In the genomic region with DNA sequence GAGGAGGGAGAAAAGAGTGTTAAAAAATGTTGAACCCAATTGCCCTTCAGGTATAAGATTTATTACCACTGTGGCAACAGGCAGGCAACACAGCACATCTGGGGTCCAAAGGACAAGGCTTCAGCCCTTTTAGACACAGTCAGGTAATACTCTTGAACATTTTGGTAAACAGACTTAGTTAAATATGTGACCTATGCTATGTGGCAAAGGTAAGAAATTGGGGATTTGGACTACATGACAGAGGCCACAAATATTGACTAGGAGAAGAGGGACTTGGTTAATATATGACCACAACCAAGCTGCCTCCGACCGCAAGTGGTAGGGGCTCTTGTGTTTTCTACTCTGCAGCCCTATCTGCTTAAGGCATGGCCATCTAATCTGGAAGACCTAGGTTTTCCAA, we compare ENCODE assay signal across 20 mouse cellular contexts. TPM values are rescaled to one million over a fixed set of nuclear protein-coding genes. Genes with fewer than 3 reads are reported as not detected.
DNase-seq lines count a peak whose midpoint lies in the region; ATAC-seq and TF ChIP-seq lines count a peak whose summit lies in the region.
"Had no signal": no experiment of that assay in that cellular context is flagged by ENCODE, and none has a peak within 500 bp of the region (broad histone marks: within the 10 kb centered on the region; RNA-seq: fewer than 3 reads in every experiment).

No protein-coding gene starts in this region.

- 93% methylated on average over 2 of the region's 2 CpGs for WGBS in forebrain, embryonic 11.5 days
- 95% methylated on average over 2 of the region's 2 CpGs for WGBS in forebrain, embryonic 14.5 days
- 91% methylated on average over 2 of the region's 2 CpGs for WGBS in kidney, embryonic 14.5 days
- 72% methylated on average over 2 of the region's 2 CpGs for WGBS in liver, embryonic 13.5 days (ENCODE audit: insufficient replicate concordance)
- 72% methylated on average over 2 of the region's 2 CpGs for WGBS in liver, postnatal 0 days (ENCODE audit: insufficient replicate concordance)

- no peak overlapping the region for H3K4me3 ChIP-seq in forebrain, embryonic 11.5 days (ENCODE audit: low read depth, low read length)
- H3K4me3 ChIP-seq in forebrain, embryonic 14.5 days (ENCODE audit: low read depth, low read length) = no peak overlapping the region
- no peak overlapping the region for H3K4me3 ChIP-seq in kidney, embryonic 14.5 days (ENCODE audit: low read length)
- no peak overlapping the region for H3K4me3 ChIP-seq in liver, embryonic 13.5 days (replicated peaks)
- no peak overlapping the region for H3K4me3 ChIP-seq in liver, postnatal 0 days (ENCODE audit: low read depth, low read length)
- H3K4me3 ChIP-seq: embryonic facial prominence, embryonic 10.5 days; forebrain, embryonic 15.5 days; heart, embryonic 12.5 days; hindbrain, embryonic 10.5 days had no signal

- TF ChIP-seq EP300 in liver, postnatal 0 days (IDR thresholded peaks at IDR 0.05; ENCODE audit: low read depth) = peak; percentile 61

- no peak overlapping the region for H3K9ac ChIP-seq in forebrain, embryonic 11.5 days (ENCODE audit: low read length)
- H3K9ac ChIP-seq in forebrain, embryonic 14.5 days (ENCODE audit: low read length) = no peak overlapping the region
- no peak overlapping the region for H3K9ac ChIP-seq in kidney, embryonic 14.5 days (ENCODE audit: low read depth, low read length)
- H3K9ac ChIP-seq in liver, embryonic 13.5 days = no peak overlapping the region
- no peak overlapping the region for H3K9ac ChIP-seq in liver, postnatal 0 days (replicated peaks)
- H3K9ac ChIP-seq: forebrain, embryonic 15.5 days; heart, embryonic 12.5 days had no signal

- TF ChIP-seq CTCF in liver, postnatal 0 days (IDR thresholded peaks at IDR 0.05; ENCODE audit: low read depth) = no peak

- no peaks in the 10 kb centered on the region for H3K9me3 ChIP-seq in forebrain, embryonic 11.5 days (ENCODE audit: control insufficient read depth, low read length)
- H3K9me3 ChIP-seq in forebrain, embryonic 14.5 days (replicated peaks; ENCODE audit: control insufficient read depth, low read length) = peaks cover 5% of the 10 kb centered on the region; the same call in 1 of the 2 replicates
- peaks cover 5% of the 10 kb centered on the region; the same call in 1 of the 2 replicates for H3K9me3 ChIP-seq in kidney, embryonic 14.5 days (ENCODE audit: control insufficient read depth, low read length)
- no peaks in the 10 kb centered on the region for H3K9me3 ChIP-seq in liver, embryonic 13.5 days (replicated peaks)
- no peaks in the 10 kb centered on the region for H3K9me3 ChIP-seq in liver, postnatal 0 days (ENCODE audit: low read length)
- H3K9me3 ChIP-seq: forebrain, embryonic 15.5 days had no signal

- DNase-seq in forebrain, embryonic 11.5 days (ENCODE audit: low spot score) = peak; percentile 14
- DNase-seq in forebrain, embryonic 14.5 days (ENCODE audit: low spot score) = no peak
- DNase-seq in kidney, adult 8-10 months = peak; percentile 28 to 30
- DNase-seq in liver, embryonic 13.5 days = no peak
- DNase-seq in liver, postnatal 0 days = peak; percentile 19
- no peak for DNase-seq in spleen, postnatal 14 days (ENCODE audit: low spot score in 2 of 2)
- DNase-seq: adrenal gland, adult 8-10 months; adrenal gland, postnatal 36 days; B cell, adult 2 months; cerebellum, adult 2 months; cerebellum, postnatal 10 days; heart, adult 18-20 months had no signal

- no peak overlapping the region for H3K4me2 ChIP-seq in forebrain, embryonic 11.5 days (ENCODE audit: low read depth, low read length, severe bottlenecking)
- no peak overlapping the region for H3K4me2 ChIP-seq in forebrain, embryonic 14.5 days (ENCODE audit: low read length)
- no peak overlapping the region for H3K4me2 ChIP-seq in kidney, embryonic 14.5 days (replicated peaks; ENCODE audit: low read depth, low read length)
- no peak overlapping the region for H3K4me2 ChIP-seq in liver, embryonic 13.5 days
- peak overlapping the region; percentile 56 for H3K4me2 ChIP-seq in liver, postnatal 0 days (ENCODE audit: low read depth, low read length)
- H3K4me2 ChIP-seq: forebrain, embryonic 15.5 days; heart, embryonic 12.5 days had no signal

- H3K4me1 ChIP-seq in forebrain, embryonic 11.5 days (replicated peaks; ENCODE audit: control insufficient read depth, insufficient read depth, low read length) = no peaks in the 10 kb centered on the region
- H3K4me1 ChIP-seq in forebrain, embryonic 14.5 days (ENCODE audit: control insufficient read depth, insufficient read depth, low read length) = no peaks in the 10 kb centered on the region
- no peaks in the 10 kb centered on the region for H3K4me1 ChIP-seq in kidney, embryonic 14.5 days (ENCODE audit: control insufficient read depth, insufficient read depth, low read length)
- H3K4me1 ChIP-seq in liver, embryonic 13.5 days (replicated peaks) = no peaks in the 10 kb centered on the region; the same call in 1 of the 2 replicates
- peaks cover 3% of the 10 kb centered on the region; the same call in 1 of the 2 replicates for H3K4me1 ChIP-seq in liver, postnatal 0 days (ENCODE audit: insufficient read depth)
- H3K4me1 ChIP-seq: embryonic facial prominence, embryonic 10.5 days; forebrain, embryonic 15.5 days; heart, embryonic 12.5 days; hindbrain, embryonic 10.5 days had no signal

- H3K27me3 ChIP-seq in forebrain, embryonic 11.5 days (ENCODE audit: control insufficient read depth, insufficient read depth, low read length) = no peaks in the 10 kb centered on the region
- H3K27me3 ChIP-seq in forebrain, embryonic 14.5 days (replicated peaks; ENCODE audit: control insufficient read depth, insufficient read depth, low read length) = no peaks in the 10 kb centered on the region
- no peaks in the 10 kb centered on the region for H3K27me3 ChIP-seq in kidney, embryonic 14.5 days (ENCODE audit: control insufficient read depth, insufficient read depth, low read length)
- no peaks in the 10 kb centered on the region for H3K27me3 ChIP-seq in liver, embryonic 13.5 days
- H3K27me3 ChIP-seq in liver, postnatal 0 days (ENCODE audit: insufficient read depth, low read length) = no peaks in the 10 kb centered on the region
- H3K27me3 ChIP-seq: forebrain, embryonic 15.5 days; heart, embryonic 12.5 days had no signal

- H3K36me3 ChIP-seq in forebrain, embryonic 11.5 days (ENCODE audit: control insufficient read depth, insufficient read depth, low read length) = no peaks in the 10 kb centered on the region
- H3K36me3 ChIP-seq in forebrain, embryonic 14.5 days (ENCODE audit: control insufficient read depth, insufficient read depth, low read length) = no peaks in the 10 kb centered on the region
- no peaks in the 10 kb centered on the region for H3K36me3 ChIP-seq in kidney, embryonic 14.5 days (ENCODE audit: control insufficient read depth, insufficient read depth, low read length)
- no peaks in the 10 kb centered on the region for H3K36me3 ChIP-seq in liver, embryonic 13.5 days
- no peaks in the 10 kb centered on the region for H3K36me3 ChIP-seq in liver, postnatal 0 days (replicated peaks; ENCODE audit: insufficient read depth, low read length)
- H3K36me3 ChIP-seq: embryonic facial prominence, embryonic 10.5 days; forebrain, embryonic 15.5 days; G1E; heart, embryonic 12.5 days; hindbrain, embryonic 10.5 days had no signal

- H3K27ac ChIP-seq in forebrain, embryonic 11.5 days (ENCODE audit: low read depth, low read length) = no peak overlapping the region
- H3K27ac ChIP-seq in forebrain, embryonic 14.5 days (ENCODE audit: low read depth, low read length) = no peak overlapping the region
- H3K27ac ChIP-seq in kidney, embryonic 14.5 days (ENCODE audit: low read depth, low read length) = no peak overlapping the region
- H3K27ac ChIP-seq in liver, embryonic 13.5 days = no peak overlapping the region; the same call in 1 of the 2 replicates
- peak overlapping the region; percentile 89 for H3K27ac ChIP-seq in liver, postnatal 0 days (ENCODE audit: low read depth)
- H3K27ac ChIP-seq: embryonic facial prominence, embryonic 10.5 days; forebrain, embryonic 15.5 days; hindbrain, embryonic 10.5 days had no signal

- ATAC-seq in forebrain, embryonic 11.5 days (replicated peaks; ENCODE audit: low FRiP score) = no peak
- ATAC-seq in forebrain, embryonic 14.5 days = no peak
- ATAC-seq in kidney, embryonic 14.5 days (ENCODE audit: low FRiP score, low TSS enrichment) = no peak
- ATAC-seq in liver, embryonic 13.5 days (ENCODE audit: low read depth) = peak; percentile 63; the same call in 1 of the 2 replicates
- peak; percentile 96 for ATAC-seq in liver, postnatal 0 days
- ATAC-seq: CD4-positive, CD25-positive, alpha-beta regulatory T cell, adult 4 months; forebrain, embryonic 15.5 days had no signal

RNA-seq across cellular contexts. Expression of a gene that starts 5.3 kb away (rescaled TPM):
- not detected in 2 replicates for polyA plus RNA-seq in forebrain, embryonic 11.5 days (2014; fragmentation: Nextera tagmentation; extraction: Ambion mirVana)
- polyA plus RNA-seq in forebrain, embryonic 14.5 days (2014; fragmentation: Nextera tagmentation; extraction: Ambion mirVana) = not detected in 2 replicates
- not detected in 2 replicates for polyA plus RNA-seq in kidney, embryonic 14.5 days (2014; fragmentation: Nextera tagmentation; extraction: Ambion mirVana)
- polyA plus RNA-seq in liver, embryonic 13.5 days (2015; fragmentation: Nextera tagmentation; extraction: Ambion mirVana) = not detected in 2 replicates
- 0.08 TPM in 2 replicates for polyA plus RNA-seq in liver, postnatal 0 days (2015; fragmentation: Nextera tagmentation; extraction: Ambion mirVana)
- polyA plus RNA-seq: CD4-positive, CD25-positive, alpha-beta regulatory T cell, adult 4 months; embryonic facial prominence, embryonic 10.5 days; forebrain, embryonic 15.5 days; G1E; heart, embryonic 12.5 days; heart, embryonic 16.5 days; hindbrain, embryonic 10.5 days had no signal

Comparison
In these comparisons a context has a peak if more than half of its experiments do, and no peak if none do; other contexts are left out.
1. DNase-seq: peak in forebrain, embryonic 11.5 days (single experiment), kidney, adult 8-10 months (2 of 2) and liver, postnatal 0 days (single experiment); none in forebrain, embryonic 14.5 days (single experiment), liver, embryonic 13.5 days (single experiment) and spleen, postnatal 14 days (0 of 2).
2. ATAC-seq: peak in liver, embryonic 13.5 days (single experiment) and liver, postnatal 0 days (single experiment); none in forebrain, embryonic 11.5 days (single experiment), forebrain, embryonic 14.5 days (single experiment) and kidney, embryonic 14.5 days (single experiment).